Mouse (Mus musculus) small intestine, adult 2 months (tissue): Measurements from ENCODE around the gene Hectd1.

Source experiments
- CTCF ChIP-seq: fragments of 200-500 bp; IDR thresholded peaks from 2 replicates; pipeline ENCODE4 v1.5.1; 2012; ENCODE audit warnings: low read depth, mild to moderate bottlenecking, control low read depth, inconsistent platforms, low read length, moderate library complexity, mixed read lengths; ENCODE audit not compliant: insufficient replicate concordance, insufficient read length; ENCODE audit errors: extremely low read depth
- POLR2A ChIP-seq: fragments of 200-500 bp; IDR thresholded peaks from 2 replicates; pipeline ENCODE4 v1.6.1; 2012; ENCODE audit warnings: low read depth, mild to moderate bottlenecking, control low read depth, inconsistent platforms, low read length, moderate library complexity

DNA sequence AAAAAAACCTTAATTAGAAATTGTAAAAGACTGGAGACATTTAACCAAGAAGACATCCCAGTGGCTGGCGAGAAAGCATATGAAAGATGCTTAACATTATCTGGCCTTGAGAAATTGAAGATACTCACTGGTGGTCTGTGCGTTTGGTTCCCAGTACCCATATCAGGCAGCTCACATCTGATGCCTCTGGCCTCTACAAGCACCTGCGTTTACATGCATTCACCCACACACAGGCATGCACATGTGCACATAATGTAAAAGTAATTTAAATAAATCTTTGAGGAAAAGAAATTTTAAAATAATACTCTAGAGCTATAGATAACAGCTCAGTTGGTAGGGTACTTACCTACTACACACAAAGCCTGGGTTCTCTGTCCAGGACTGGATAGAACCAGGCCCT lies 2.0 kb upstream of the Hectd1 start:
- TF ChIP-seq POLR2A (no peak), CTCF (no peak)
